Mouse (Mus musculus) bone marrow macrophage, adult 2 months (primary cell): ENCODE results near the gene S100a16.

ENCODE experiments used
- CTCF ChIP-seq: IDR thresholded peaks from 2 replicates; pipeline ENCODE4 v1.5.1; 2012; ENCODE audit warnings: low read depth, mild to moderate bottlenecking, low read length, moderate library complexity
- POLR2A ChIP-seq: IDR thresholded peaks from 2 replicates; pipeline ENCODE4 v1.6.1; 2012; ENCODE audit warnings: mild to moderate bottlenecking, low read depth, low read length, borderline replicate concordance

DNA sequence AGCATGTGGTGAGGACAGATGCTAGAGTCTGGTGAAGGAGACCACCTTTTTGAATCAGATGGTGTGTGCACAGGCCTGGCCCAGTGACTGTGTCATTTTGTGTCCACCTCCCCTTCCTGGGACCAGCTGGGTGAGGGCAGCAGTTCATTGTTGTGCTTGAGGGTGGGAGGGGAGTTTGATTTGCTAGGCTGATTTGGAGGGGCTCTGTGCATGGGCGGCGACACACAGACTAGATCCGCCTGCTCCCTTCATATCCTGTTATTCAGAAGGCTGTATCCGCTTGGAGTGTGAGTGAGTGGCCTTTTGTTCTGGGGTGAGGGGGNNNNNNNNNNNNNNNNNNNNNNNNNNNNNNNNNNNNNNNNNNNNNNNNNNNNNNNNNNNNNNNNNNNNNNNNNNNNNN is 3.9 kb downstream of the S100a16 start:
- no peak for TF ChIP-seq POLR2A
- TF ChIP-seq CTCF, result no peak
